Mouse (Mus musculus) heart, embryonic 12.5 days (tissue): ENCODE data around the gene Lce1h. TPM values are rescaled to one million over a fixed set of nuclear protein-coding genes. Genes with fewer than 3 reads are reported as not detected.

Experiments
- ATAC-seq: fragments of 200-750 bp; cut with Nextera tagmentation; 2 replicates; pipeline ENCODE4 v1.8.0; 2017; ENCODE audit warnings: moderate TSS enrichment, moderate library complexity; ENCODE audit not compliant: insufficient number of reproducible peaks, low FRiP score
- H3K27ac ChIP-seq: fragments of 300-500 bp; sonication (generic); 2 replicates; pipeline ENCODE4 v1.5.1; 2016; ENCODE audit warnings: mild to moderate bottlenecking, moderate library complexity; ENCODE audit not compliant: poor library complexity, severe bottlenecking
- H3K27me3 ChIP-seq: fragments of 300-500 bp; sonication (generic); replicated peaks from 2 replicates; pipeline ENCODE4 v1.6.1; 2016; ENCODE audit warnings: mild to moderate bottlenecking, moderate library complexity
- H3K36me3 ChIP-seq: fragments of 300-500 bp; sonication (generic); 2 replicates; pipeline ENCODE4 v1.6.1; 2016; ENCODE audit warnings: mild to moderate bottlenecking, moderate library complexity
- H3K4me1 ChIP-seq: fragments of 300-500 bp; sonication (generic); replicated peaks from 2 replicates; pipeline ENCODE4 v1.6.1; 2016; ENCODE audit warnings: mild to moderate bottlenecking
- H3K4me2 ChIP-seq: fragments of 300-500 bp; sonication (generic); 2 replicates; pipeline ENCODE4 v1.6.1; 2016; ENCODE audit warnings: mild to moderate bottlenecking, moderate library complexity
- H3K4me3 ChIP-seq: fragments of 300-500 bp; sonication (generic); 2 replicates; pipeline ENCODE4 v1.5.1; 2016; ENCODE audit warnings: mild to moderate bottlenecking
- H3K9ac ChIP-seq: fragments of 300-500 bp; sonication (generic); 2 replicates; pipeline ENCODE4 v1.6.1; 2016; ENCODE audit warnings: mild to moderate bottlenecking, moderate library complexity
- H3K9me3 ChIP-seq: fragments of 300-500 bp; sonication (generic); replicated peaks from 2 replicates; pipeline ENCODE4 v1.6.1; 2016; ENCODE audit warnings: mild to moderate bottlenecking, moderate library complexity
- WGBS: fragments of 180-500 bp; shearing (Covaris S2); methylation state at CpG from one replicate; pipeline ENCODE4 v1.1.7; 2016; 5-methylcytosine and 5-hydroxymethylcytosine counted together
- polyA plus RNA-seq: library from polyadenylated mRNA; unstranded; fragments of >200 nt; fragmentation: Nextera tagmentation; extraction: Ambion mirVana; gene quantifications from 2 replicates; pipeline ENCODE4 v1.2.1, GENCODE M21; 2016

The Lce1h gene
- not detected in 2 replicates for polyA plus RNA-seq

GRCm38 (mm10) chr3:92764965-92765364 is at the start of gene Lce1h:
Gene Lce1h, minus strand, starts transcription at chr3:92765065.
- WGBS, result 88% methylated on average over 1 of the region's 1 CpGs
- H3K27ac ChIP-seq, result no peak within 1 kb of the TSS
- no peaks in the 10 kb centered on the region for H3K4me1 ChIP-seq
- H3K4me3 ChIP-seq, result no peak within 1 kb of the TSS
- H3K27me3 ChIP-seq, result no peaks in the 10 kb centered on the region
- H3K4me2 ChIP-seq, result no peak within 1 kb of the TSS
- no peaks in the 10 kb centered on the region for H3K9me3 ChIP-seq
- H3K36me3 ChIP-seq, result no peaks in the 10 kb centered on the region
- ATAC-seq, result no peak
- no peak within 1 kb of the TSS for H3K9ac ChIP-seq

GRCm38 (mm10) chr3:92807791-92808190 is 42.9 kb upstream of the Lce1h start, which contains the start of gene Lce1k:
Gene Lce1k, minus strand, starts transcription at chr3:92807891.
- no peak within 1 kb of the TSS for H3K4me2 ChIP-seq
- no peak within 1 kb of the TSS for H3K4me3 ChIP-seq
- no peaks in the 10 kb centered on the region for H3K36me3 ChIP-seq
- no peak for ATAC-seq
- no peak within 1 kb of the TSS for H3K9ac ChIP-seq
- H3K27me3 ChIP-seq, result no peaks in the 10 kb centered on the region
- no peak within 1 kb of the TSS for H3K27ac ChIP-seq
- H3K4me1 ChIP-seq, result no peaks in the 10 kb centered on the region
- H3K9me3 ChIP-seq, result no peaks in the 10 kb centered on the region

- 79% methylated on average over 1 of the region's 1 CpGs for WGBS
- Histone ChIP-seq H3K4me1 (no peaks in the 10 kb centered on the region), H3K27ac (no peak within 1 kb of the TSS), H3K27me3 (no peaks in the 10 kb centered on the region), H3K4me2 (no peak within 1 kb of the TSS), H3K4me3 (no peak within 1 kb of the TSS), H3K9ac (no peak within 1 kb of the TSS), H3K9me3 (no peaks in the 10 kb centered on the region), H3K36me3 (no peaks in the 10 kb centered on the region)
- no peak for ATAC-seq
These were observed 25.5 kb upstream of the Lce1h start, which contains the start of gene Lce1j for GRCm38 (mm10) chr3:92790414-92790813. Gene Lce1j, minus strand, starts transcription at chr3:92790514.

- Histone ChIP-seq H3K4me3 (no peak within 1 kb of the TSS), H3K4me1 (no peaks in the 10 kb centered on the region), H3K27ac (no peak within 1 kb of the TSS), H3K9me3 (no peaks in the 10 kb centered on the region), H3K4me2 (no peak within 1 kb of the TSS), H3K36me3 (no peaks in the 10 kb centered on the region), H3K9ac (no peak within 1 kb of the TSS), H3K27me3 (no peaks in the 10 kb centered on the region)
- ATAC-seq, result no peak
- 67% methylated on average over 1 of the region's 1 CpGs for WGBS
These were observed 13.9 kb upstream of the Lce1h start, which contains the start of gene Lce1i for GRCm38 (mm10) chr3:92778799-92779198. Gene Lce1i, minus strand, starts transcription at chr3:92778899.

- no peaks in the 10 kb centered on the region for H3K4me1 ChIP-seq
- H3K9ac ChIP-seq, result no peak overlapping the region
- no peak overlapping the region for H3K4me3 ChIP-seq
- H3K27me3 ChIP-seq, result no peaks in the 10 kb centered on the region
- WGBS, result 16% methylated on average over 3 of the region's 3 CpGs
- H3K4me2 ChIP-seq, result no peak overlapping the region
- ATAC-seq, result no peak
- H3K27ac ChIP-seq, result no peak overlapping the region
- no peaks in the 10 kb centered on the region for H3K36me3 ChIP-seq
- no peaks in the 10 kb centered on the region for H3K9me3 ChIP-seq
These were observed 6.7 kb upstream of the Lce1h start for GRCm38 (mm10) chr3:92771573-92771972.

- no peak overlapping the region for H3K4me3 ChIP-seq
- ATAC-seq, result no peak
- WGBS, result 46% methylated on average over 3 of the region's 3 CpGs
These were observed 11.7 kb downstream of the Lce1h start for GRCm38 (mm10) chr3:92753197-92753596.

GRCm38 (mm10) chr3:92752238-92752637 is 12.6 kb downstream of the Lce1h start, which contains the start of gene Lce1g:
Gene Lce1g, minus strand, starts transcription at chr3:92752338.
- Histone ChIP-seq H3K27me3 (no peaks in the 10 kb centered on the region), H3K4me1 (no peaks in the 10 kb centered on the region), H3K9ac (no peak within 1 kb of the TSS), H3K4me2 (no peak within 1 kb of the TSS), H3K4me3 (no peak within 1 kb of the TSS), H3K27ac (no peak within 1 kb of the TSS), H3K9me3 (no peaks in the 10 kb centered on the region), H3K36me3 (no peaks in the 10 kb centered on the region)
- WGBS, result 70% methylated on average over 1 of the region's 1 CpGs
- ATAC-seq, result no peak

More at GRCm38 (mm10) chr3:92753197-92753596, 11.7 kb downstream of the Lce1h start:
- Histone ChIP-seq H3K36me3 (no peaks in the 10 kb centered on the region), H3K27ac (no peak overlapping the region), H3K9me3 (no peaks in the 10 kb centered on the region), H3K4me1 (no peaks in the 10 kb centered on the region), H3K27me3 (no peaks in the 10 kb centered on the region), H3K4me2 (no peak overlapping the region), H3K9ac (no peak overlapping the region)

GRCm38 (mm10) chr3:92738996-92739395 is 25.9 kb downstream of the Lce1h start, which contains the start of gene Gm38119:
Gene Gm38119, minus strand, starts transcription at chr3:92739096.
- Histone ChIP-seq H3K4me3 (no peak within 1 kb of the TSS), H3K27me3 (0 out of 2 replicates have a peak, but pooled peaks cover 2% of the 10 kb centered on the region), H3K36me3 (no peaks in the 10 kb centered on the region), H3K9ac (no peak within 1 kb of the TSS), H3K4me2 (no peak within 1 kb of the TSS), H3K9me3 (no peaks in the 10 kb centered on the region), H3K27ac (no peak within 1 kb of the TSS), H3K4me1 (no peaks in the 10 kb centered on the region)
- 61% methylated on average over 1 of the region's 1 CpGs for WGBS
- no peak for ATAC-seq

- H3K4me2 ChIP-seq, result no peak overlapping the region
- WGBS, result 79% methylated on average over 5 of the region's 5 CpGs
- H3K27ac ChIP-seq, result no peak overlapping the region
These were observed 42.2 kb downstream of the Lce1h start for GRCm38 (mm10) chr3:92722631-92723030.

GRCm38 (mm10) chr3:92720250-92720649 is 44.6 kb downstream of the Lce1h start, which contains the start of gene Lce1f:
Gene Lce1f, minus strand, starts transcription at chr3:92720350.
- no peak within 1 kb of the TSS for H3K27ac ChIP-seq
- no peaks in the 10 kb centered on the region for H3K4me1 ChIP-seq
- H3K4me2 ChIP-seq, result no peak within 1 kb of the TSS
- H3K27me3 ChIP-seq, result no peaks in the 10 kb centered on the region
- no peaks in the 10 kb centered on the region for H3K9me3 ChIP-seq
- no peak within 1 kb of the TSS for H3K9ac ChIP-seq
- ATAC-seq, result no peak
- 69% methylated on average over 3 of the region's 3 CpGs for WGBS
- H3K4me3 ChIP-seq, result no peak within 1 kb of the TSS
- no peaks in the 10 kb centered on the region for H3K36me3 ChIP-seq

More at GRCm38 (mm10) chr3:92722631-92723030, 42.2 kb downstream of the Lce1h start:
- ATAC-seq, result no peak
- no peak overlapping the region for H3K4me3 ChIP-seq
- no peaks in the 10 kb centered on the region for H3K27me3 ChIP-seq
- H3K36me3 ChIP-seq, result no peaks in the 10 kb centered on the region
- H3K9me3 ChIP-seq, result no peaks in the 10 kb centered on the region
- H3K4me1 ChIP-seq, result no peaks in the 10 kb centered on the region
- H3K9ac ChIP-seq, result no peak overlapping the region

- H3K27ac ChIP-seq, result no peak overlapping the region
- no peak overlapping the region for H3K9ac ChIP-seq
- no peak overlapping the region for H3K4me3 ChIP-seq
- H3K4me1 ChIP-seq, result no peaks in the 10 kb centered on the region
- no peaks in the 10 kb centered on the region for H3K9me3 ChIP-seq
- ATAC-seq, result no peak
- H3K4me2 ChIP-seq, result no peak overlapping the region
- H3K36me3 ChIP-seq, result no peaks in the 10 kb centered on the region
- H3K27me3 ChIP-seq, result no peaks in the 10 kb centered on the region
These were observed 49.7 kb downstream of the Lce1h start for GRCm38 (mm10) chr3:92715122-92715521.
